Mouse (Mus musculus): ENCODE measurements at regions not wholly inside any gene's neighbourhood (a gene's known extent, or its start where the extent isn't known, plus 50 kb on each side); places are given as distances from the start of the nearest gene placed in this dataset.

GRCm38 (mm10) chr14:102469326-102469725 is 513.1 kb downstream of the Kctd12 start:
- DNase-seq (ENCODE audit: low spot score in 2 of 2) = no peak

- DNase-seq (ENCODE audit: low spot score in 2 of 2) = no peak
Measured at GRCm38 (mm10) chr14:102461001-102461400, 521.4 kb downstream of the Kctd12 start.

GRCm38 (mm10) chr14:102439738-102440137 is 542.7 kb downstream of the Kctd12 start:
- no peak for DNase-seq (ENCODE audit: low spot score in 2 of 2)

- DNase-seq (ENCODE audit: low spot score in 2 of 2) = no peak
Measured at GRCm38 (mm10) chr14:102403397-102404115, 578.9 kb downstream of the Kctd12 start.

- DNase-seq (ENCODE audit: low spot score in 2 of 2) = no peak
Measured at GRCm38 (mm10) chr14:102402061-102402689, 580.3 kb downstream of the Kctd12 start.

- DNase-seq (ENCODE audit: low spot score in 2 of 2) = no peak
Measured at GRCm38 (mm10) chr14:102396036-102396734, 586.3 kb downstream of the Kctd12 start.

GRCm38 (mm10) chr14:102392351-102392750 is 590.1 kb downstream of the Kctd12 start:
- DNase-seq (ENCODE audit: low spot score in 2 of 2) = no peak

GRCm38 (mm10) chr14:102372994-102373567 is 609.4 kb downstream of the Kctd12 start:
- DNase-seq (ENCODE audit: low spot score in 2 of 2) = no peak

GRCm38 (mm10) chr14:102361589-102361988 is 620.8 kb downstream of the Kctd12 start:
- no peak for DNase-seq (ENCODE audit: low spot score in 2 of 2)

GRCm38 (mm10) chr14:102329409-102329808 is 599.7 kb downstream of the Lmo7 start:
- no peak for DNase-seq (ENCODE audit: low spot score in 2 of 2)

- DNase-seq (ENCODE audit: low spot score in 2 of 2) = no peak
Measured at GRCm38 (mm10) chr14:102306332-102306731, 576.6 kb downstream of the Lmo7 start.

GRCm38 (mm10) chr14:102302826-102303225 is 573.1 kb downstream of the Lmo7 start:
- no peak for DNase-seq (ENCODE audit: low spot score in 2 of 2)

- DNase-seq (ENCODE audit: low spot score in 2 of 2) = no peak
Measured at GRCm38 (mm10) chr14:102300251-102300650, 570.5 kb downstream of the Lmo7 start.

- DNase-seq (ENCODE audit: low spot score in 2 of 2) = no peak
Measured at GRCm38 (mm10) chr14:102291361-102291760, 561.6 kb downstream of the Lmo7 start.

GRCm38 (mm10) chr14:102250076-102250475 is 520.3 kb downstream of the Lmo7 start:
- DNase-seq (ENCODE audit: low spot score in 2 of 2) = no peak

GRCm38 (mm10) chr14:102248581-102248980 is 518.8 kb downstream of the Lmo7 start:
- no peak for DNase-seq (ENCODE audit: low spot score in 2 of 2)

- DNase-seq (ENCODE audit: low spot score in 2 of 2) = no peak
Measured at GRCm38 (mm10) chr14:102248023-102248422, 518.3 kb downstream of the Lmo7 start.

GRCm38 (mm10) chr14:102243806-102244536 is 514.2 kb downstream of the Lmo7 start:
- DNase-seq (ENCODE audit: low spot score in 2 of 2) = no peak

- no peak for DNase-seq (ENCODE audit: low spot score in 2 of 2)
Measured at GRCm38 (mm10) chr14:102216581-102217368, 487.0 kb downstream of the Lmo7 start.

- no peak for DNase-seq (ENCODE audit: low spot score in 2 of 2)
Measured at GRCm38 (mm10) chr14:102215267-102215964, 485.7 kb downstream of the Lmo7 start.
